Mouse (Mus musculus) small intestine, adult 2 months (tissue): Measurements from ENCODE around the gene Kcnmb2.

Source experiments
- CTCF ChIP-seq: fragments of 200-500 bp; IDR thresholded peaks from 2 replicates; pipeline ENCODE4 v1.5.1; 2012; ENCODE audit warnings: low read depth, mild to moderate bottlenecking, control low read depth, inconsistent platforms, low read length, moderate library complexity, mixed read lengths; ENCODE audit not compliant: insufficient replicate concordance, insufficient read length; ENCODE audit errors: extremely low read depth
- POLR2A ChIP-seq: fragments of 200-500 bp; IDR thresholded peaks from 2 replicates; pipeline ENCODE4 v1.6.1; 2012; ENCODE audit warnings: low read depth, mild to moderate bottlenecking, control low read depth, inconsistent platforms, low read length, moderate library complexity

GRCm38 (mm10) chr3:32011566-32011965, 109.3 kb downstream of the Kcnmb2 start:
- TF ChIP-seq CTCF (no peak), POLR2A (no peak)
